Mouse (Mus musculus) inflammation-experienced regulatory T-cells, adult 16 weeks (primary cell): ENCODE data around the gene D030056L22Rik. TPM values are rescaled to one million over a fixed set of nuclear protein-coding genes. Genes with fewer than 3 reads are reported as not detected.

ENCODE experiments used
- polyA plus RNA-seq: library from polyadenylated mRNA; unstranded; fragments of 100-300 nt; shearing (Covaris generic); gene quantifications from one replicate; pipeline ENCODE4 v1.2.1, GENCODE M21; 2017

D030056L22Rik gene
- polyA plus RNA-seq, result 6.7 TPM

DNA sequence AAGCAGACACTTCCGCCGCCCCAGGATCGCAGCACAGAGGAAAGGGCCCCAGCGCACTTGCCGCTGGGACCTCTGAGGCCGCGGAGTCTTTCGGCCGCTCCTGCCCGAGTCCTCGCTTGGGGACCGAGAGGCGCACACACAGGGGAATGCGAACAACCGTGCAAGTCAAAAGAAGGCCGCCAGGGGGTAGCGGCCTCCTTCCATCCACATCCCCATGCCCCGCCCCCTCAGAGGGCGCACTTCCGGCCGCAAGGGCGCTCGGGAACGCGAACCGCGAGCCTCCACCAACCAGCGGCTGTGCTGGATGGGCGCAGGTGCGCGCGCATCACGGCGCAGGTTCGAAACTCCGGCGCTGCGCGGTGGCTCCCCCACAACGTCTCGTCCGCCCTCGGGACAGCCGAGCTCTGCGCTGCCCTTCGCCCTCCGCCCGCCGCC, at the start of gene D030056L22Rik:
Gene D030056L22Rik (plus strand): TSS at position 328 of the 435 bp plus-strand sequence.

DNA sequence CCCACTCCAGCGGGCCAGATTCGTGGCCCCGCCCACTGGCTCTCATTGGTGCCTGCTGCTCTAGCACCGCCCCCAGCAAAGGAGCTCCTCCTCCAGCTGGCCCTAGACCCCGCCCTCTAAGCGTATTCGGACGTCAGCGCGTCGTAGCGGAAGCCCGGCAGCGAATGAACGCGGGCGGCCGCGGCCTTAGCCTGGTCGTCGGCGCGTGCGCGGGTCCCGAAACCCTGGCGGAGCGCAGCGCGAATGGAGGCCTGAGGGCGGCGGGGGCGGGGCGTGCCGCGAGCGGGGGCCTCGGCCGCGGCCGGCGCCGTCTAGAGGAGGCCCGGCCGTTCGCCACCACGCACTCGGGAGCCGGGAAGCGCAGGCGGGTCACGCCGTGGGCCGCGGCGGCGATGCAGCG, 42.4 kb upstream of the D030056L22Rik start, which contains the start of gene Carnmt1:
Gene Carnmt1 (plus strand): TSS at position 157 of the 400 bp plus-strand sequence.

DNA sequence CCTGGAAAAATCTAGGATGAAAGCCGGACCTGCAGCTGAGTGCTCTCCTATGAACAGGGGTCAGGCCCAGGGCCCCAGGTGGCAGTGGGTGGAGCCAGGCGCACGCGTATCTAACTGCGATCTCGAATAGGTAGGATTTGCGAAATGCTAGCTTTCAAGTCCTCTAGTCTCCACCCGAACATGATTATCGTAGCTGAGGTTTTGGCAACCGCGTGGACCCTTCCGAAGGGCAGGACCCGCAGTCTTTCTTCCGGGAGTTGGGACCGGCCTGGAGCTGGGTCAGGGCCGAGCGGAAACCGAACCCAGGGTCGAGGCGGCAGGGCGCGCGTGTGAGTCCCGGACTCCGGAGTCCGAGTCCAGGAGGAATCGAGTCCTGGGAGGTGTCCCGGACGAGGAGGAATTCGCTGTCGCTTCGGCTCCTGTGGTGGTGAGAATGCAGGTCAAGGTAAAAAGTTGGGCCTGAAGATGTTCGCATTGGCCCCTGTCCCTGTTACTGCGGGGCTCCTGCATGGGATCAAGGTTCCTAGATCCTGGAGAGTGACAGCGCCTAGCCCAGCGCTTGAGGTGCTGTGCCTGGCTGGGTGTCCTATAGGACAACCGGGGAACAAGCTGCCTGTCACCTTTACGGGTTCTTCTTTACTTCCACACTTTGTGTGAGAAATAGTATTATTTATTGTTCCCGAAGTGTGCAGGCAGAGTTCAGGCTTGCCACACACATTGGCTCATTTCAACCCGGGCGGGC, 36.8 kb downstream of the D030056L22Rik start, which contains the start of gene Trpm6:
Gene Trpm6 (plus strand): TSS at position 386 of the 742 bp plus-strand sequence.

Other genes with a start within 250 kb of the D030056L22Rik start
- gene Ostf1, start 81.4 kb upstream of the D030056L22Rik start, polyA plus RNA-seq, result 109 TPM
- gene Nmrk1, start 81.2 kb upstream of the D030056L22Rik start, polyA plus RNA-seq, result 11.4 TPM
- gene Carnmt1, start 42.4 kb upstream of the D030056L22Rik start, polyA plus RNA-seq, result 1.3 TPM
- gene Trpm6, start 36.8 kb downstream of the D030056L22Rik start, polyA plus RNA-seq, result 0.52 TPM